In genomic region chr4:85922741-85923140, GRCm38 (mm10) we compare ENCODE assay signal across 20 mouse cellular contexts.
DNase-seq lines count a peak whose midpoint lies in the region; ATAC-seq and TF ChIP-seq lines count a peak whose summit lies in the region.
"Had no signal": no experiment of that assay in that cellular context is flagged by ENCODE, and none has a peak within 500 bp of the region (broad histone marks: within the 10 kb centered on the region; RNA-seq: fewer than 3 reads in every experiment).

No protein-coding gene starts in this region.

- H3K4me3 ChIP-seq in forebrain, postnatal 0 days (ENCODE audit: low read depth, low read length): no peak overlapping the region
- no peak overlapping the region for H3K4me3 ChIP-seq in forebrain, embryonic 10.5 days
- H3K4me3 ChIP-seq in lung, adult 2 months (replicated peaks; ENCODE audit: extremely low read depth, low read depth, low read length): no peak overlapping the region
- H3K4me3 ChIP-seq: erythroblast, embryonic 14.5 days; heart, embryonic 10.5 days; hindbrain, embryonic 15.5 days; midbrain, embryonic 12.5 days had no signal

- TF ChIP-seq CTCF in forebrain, postnatal 0 days (IDR thresholded peaks at IDR 0.05; ENCODE audit: low read depth): no peak
- TF ChIP-seq CTCF in lung, adult 2 months (IDR thresholded peaks at IDR 0.05; ENCODE audit: insufficient read depth, low read length): no peak

- H3K27ac ChIP-seq in forebrain, postnatal 0 days (ENCODE audit: low read depth, low read length): no peak overlapping the region
- H3K27ac ChIP-seq in forebrain, embryonic 10.5 days: no peak overlapping the region
- H3K27ac ChIP-seq: heart, embryonic 10.5 days; hindbrain, embryonic 15.5 days; kidney, postnatal 0 days; macrophage; midbrain, embryonic 12.5 days had no signal

- no peaks in the 10 kb centered on the region for H3K9me3 ChIP-seq in forebrain, postnatal 0 days (ENCODE audit: low read length)
- no peaks in the 10 kb centered on the region for H3K9me3 ChIP-seq in forebrain, embryonic 10.5 days
- H3K9me3 ChIP-seq: heart, embryonic 10.5 days; hindbrain, embryonic 15.5 days; midbrain, embryonic 12.5 days had no signal

- WGBS in forebrain, postnatal 0 days: 73% methylated on average over 4 of the region's 4 CpGs
- WGBS in forebrain, embryonic 10.5 days: 93% methylated on average over 4 of the region's 4 CpGs
- WGBS in lung, adult 2 months: 91% methylated on average over 4 of the region's 4 CpGs

- no peaks in the 10 kb centered on the region for H3K27me3 ChIP-seq in forebrain, postnatal 0 days (ENCODE audit: insufficient read depth, low read length)
- no peaks in the 10 kb centered on the region for H3K27me3 ChIP-seq in forebrain, embryonic 10.5 days (ENCODE audit: poor library complexity, severe bottlenecking)
- H3K27me3 ChIP-seq: CH12.LX; hindbrain, embryonic 15.5 days; midbrain, embryonic 12.5 days had no signal

- DNase-seq in forebrain, postnatal 0 days: peak; percentile 25
- DNase-seq in forebrain, embryonic 10.5 days (ENCODE audit: extremely low spot score, low spot score): no peak
- peak; percentile 43 to 81 for DNase-seq in frontal cortex, postnatal 36 days (ENCODE audit: low spot score in 2 of 2)
- DNase-seq in layer of hippocampus, postnatal 36 days: peak; percentile 34 to 44
- DNase-seq in right cerebral cortex, postnatal 25 days: peak; percentile 35
- DNase-seq in lung, adult 2 months: no peak
- no peak for DNase-seq in urinary bladder, adult 18-20 months (ENCODE audit: low spot score in 2 of 2)
- DNase-seq: cerebellum, adult 11-12 months; heart, postnatal 14 days; lung, embryonic 14.5 days; thymus, postnatal 36 days had no signal

- no peak overlapping the region for H3K4me2 ChIP-seq in forebrain, postnatal 0 days (ENCODE audit: low read depth)
- H3K4me2 ChIP-seq: hindbrain, embryonic 15.5 days; lung, embryonic 14.5 days; midbrain, embryonic 12.5 days had no signal

- H3K9ac ChIP-seq in forebrain, postnatal 0 days: no peak overlapping the region
- H3K9ac ChIP-seq: hindbrain, embryonic 15.5 days; lung, embryonic 14.5 days; midbrain, embryonic 12.5 days had no signal

- no peaks in the 10 kb centered on the region for H3K36me3 ChIP-seq in forebrain, postnatal 0 days (ENCODE audit: insufficient read depth)
- H3K36me3 ChIP-seq in forebrain, embryonic 10.5 days (replicated peaks): no peaks in the 10 kb centered on the region
- H3K36me3 ChIP-seq: heart, embryonic 10.5 days; hindbrain, embryonic 15.5 days; midbrain, embryonic 12.5 days had no signal

- peak; percentile 69 for ATAC-seq in forebrain, postnatal 0 days
- ATAC-seq in inflammation-experienced regulatory T-cells, adult 6 months: no peak
- ATAC-seq: intestine, postnatal 0 days had no signal

- no peaks in the 10 kb centered on the region for H3K4me1 ChIP-seq in forebrain, postnatal 0 days (ENCODE audit: insufficient read depth)
- no peaks in the 10 kb centered on the region for H3K4me1 ChIP-seq in forebrain, embryonic 10.5 days
- H3K4me1 ChIP-seq in lung, adult 2 months (ENCODE audit: control insufficient read depth, insufficient read depth, low read length): no peaks in the 10 kb centered on the region
- H3K4me1 ChIP-seq: heart, embryonic 10.5 days; hindbrain, embryonic 15.5 days; midbrain, embryonic 12.5 days had no signal

- no peak for TF ChIP-seq POLR2A in lung, adult 2 months (IDR thresholded peaks at IDR 0.05; ENCODE audit: borderline replicate concordance, extremely low read depth, low read depth, low read length)

Comparison
In these comparisons a context has a peak if more than half of its experiments do, and no peak if none do; other contexts are left out.
1. DNase-seq: peak in forebrain, postnatal 0 days (single experiment), frontal cortex, postnatal 36 days (2 of 2), layer of hippocampus, postnatal 36 days (2 of 2) and right cerebral cortex, postnatal 25 days (single experiment); none in forebrain, embryonic 10.5 days (single experiment), lung, adult 2 months (single experiment) and urinary bladder, adult 18-20 months (0 of 2).